Mouse (Mus musculus): ENCODE data around the gene Gas1. TPM values are rescaled to one million over a fixed set of nuclear protein-coding genes. Genes with fewer than 3 reads are reported as not detected.

The Gas1 gene
- 36.2 and 38.2 TPM in 2 replicates for polyA plus RNA-seq (2014; fragmentation: Nextera tagmentation; extraction: Ambion mirVana)

- Histone ChIP-seq H3K4me2 (peak within 1 kb of the TSS; percentile 75), H3K4me1 (ENCODE audit: control insufficient read depth, insufficient read depth, low read length) (peaks cover 8% of the 10 kb centered on the region; the same call in 1 of the 2 replicates), H3K4me3 (ENCODE audit: low read depth, low read length) (peak within 1 kb of the TSS; percentile 75), H3K27me3 (ENCODE audit: control insufficient read depth, insufficient read depth, low read length) (0 out of 2 replicates have a peak, but pooled peaks cover 4% of the 10 kb centered on the region), H3K27ac (ENCODE audit: low read depth, low read length) (peak within 1 kb of the TSS; percentile 98), H3K36me3 (ENCODE audit: control insufficient read depth, insufficient read depth, low read length) (no peaks in the 10 kb centered on the region), H3K9ac (ENCODE audit: low read depth, low read length) (peak within 1 kb of the TSS; percentile 96), H3K9me3 (replicated peaks; ENCODE audit: control insufficient read depth, low read length) (no peaks in the 10 kb centered on the region)
- ATAC-seq (replicated peaks; ENCODE audit: insufficient number of reproducible peaks, low FRiP score, low TSS enrichment), result peak; percentile 85
- WGBS (ENCODE audit: insufficient replicate concordance), result under 1% methylated on average over 58 of the region's 59 CpGs
Observed at GRCm38 (mm10) chr13:60177106-60177796, at the start of gene Gas1. Gene Gas1, minus strand, starts transcription at chr13:60177365.

- no peak overlapping the region; the same call in 1 of the 2 replicates for H3K4me2 ChIP-seq
- H3K36me3 ChIP-seq (ENCODE audit: control insufficient read depth, insufficient read depth, low read length), result no peaks in the 10 kb centered on the region
- H3K4me3 ChIP-seq (ENCODE audit: low read depth, low read length), result no peak overlapping the region
- 20% methylated on average over 9 of the region's 9 CpGs for WGBS (ENCODE audit: insufficient replicate concordance)
- peak; percentile 42; the same call in 1 of the 2 replicates for ATAC-seq (replicated peaks; ENCODE audit: insufficient number of reproducible peaks, low FRiP score, low TSS enrichment)
- peaks cover 14% of the 10 kb centered on the region for H3K4me1 ChIP-seq (ENCODE audit: control insufficient read depth, insufficient read depth, low read length)
- no peak overlapping the region for H3K9ac ChIP-seq (ENCODE audit: low read depth, low read length)
- no peaks in the 10 kb centered on the region for H3K9me3 ChIP-seq (replicated peaks; ENCODE audit: control insufficient read depth, low read length)
- peak overlapping the region; percentile 62 for H3K27ac ChIP-seq (ENCODE audit: low read depth, low read length)
- no peaks in the 10 kb centered on the region for H3K27me3 ChIP-seq (ENCODE audit: control insufficient read depth, insufficient read depth, low read length)
Observed at GRCm38 (mm10) chr13:60226251-60226836, 49.2 kb upstream of the Gas1 start.

- no peak overlapping the region; the same call in 1 of the 2 replicates for H3K4me2 ChIP-seq
Observed at GRCm38 (mm10) chr13:60225736-60226135, 48.6 kb upstream of the Gas1 start.

GRCm38 (mm10) chr13:60225276-60225675, 48.1 kb upstream of the Gas1 start:
- peaks cover 14% of the 10 kb centered on the region for H3K4me1 ChIP-seq (ENCODE audit: control insufficient read depth, insufficient read depth, low read length)
- H3K9ac ChIP-seq (ENCODE audit: low read depth, low read length), result no peak overlapping the region
- no peaks in the 10 kb centered on the region for H3K9me3 ChIP-seq (replicated peaks; ENCODE audit: control insufficient read depth, low read length)
- H3K36me3 ChIP-seq (ENCODE audit: control insufficient read depth, insufficient read depth, low read length), result no peaks in the 10 kb centered on the region
- H3K4me3 ChIP-seq (ENCODE audit: low read depth, low read length), result no peak overlapping the region
- 78% methylated on average over 5 of the region's 5 CpGs for WGBS (ENCODE audit: insufficient replicate concordance)
- H3K4me2 ChIP-seq, result no peak overlapping the region
- no peaks in the 10 kb centered on the region for H3K27me3 ChIP-seq (ENCODE audit: control insufficient read depth, insufficient read depth, low read length)
- H3K27ac ChIP-seq (ENCODE audit: low read depth, low read length), result no peak overlapping the region; the same call in 1 of the 2 replicates
- no peak for ATAC-seq (replicated peaks; ENCODE audit: insufficient number of reproducible peaks, low FRiP score, low TSS enrichment)

More at GRCm38 (mm10) chr13:60225736-60226135, 48.6 kb upstream of the Gas1 start:
- H3K4me1 ChIP-seq (ENCODE audit: control insufficient read depth, insufficient read depth, low read length), result peaks cover 14% of the 10 kb centered on the region
- H3K27ac ChIP-seq (ENCODE audit: low read depth, low read length), result peak overlapping the region; percentile 46
- no peaks in the 10 kb centered on the region for H3K27me3 ChIP-seq (ENCODE audit: control insufficient read depth, insufficient read depth, low read length)
- H3K4me3 ChIP-seq (ENCODE audit: low read depth, low read length), result no peak overlapping the region
- H3K36me3 ChIP-seq (ENCODE audit: control insufficient read depth, insufficient read depth, low read length), result no peaks in the 10 kb centered on the region
- no peaks in the 10 kb centered on the region for H3K9me3 ChIP-seq (replicated peaks; ENCODE audit: control insufficient read depth, low read length)
- 33% methylated on average over 1 of the region's 1 CpGs for WGBS (ENCODE audit: insufficient replicate concordance)
- 0 out of 2 replicates have a peak, but pooled peaks have one; percentile 26 for ATAC-seq (replicated peaks; ENCODE audit: insufficient number of reproducible peaks, low FRiP score, low TSS enrichment)
- no peak overlapping the region for H3K9ac ChIP-seq (ENCODE audit: low read depth, low read length)

- Histone ChIP-seq H3K27ac (ENCODE audit: low read depth, low read length) (no peak overlapping the region), H3K9ac (ENCODE audit: low read depth, low read length) (no peak overlapping the region), H3K27me3 (ENCODE audit: control insufficient read depth, insufficient read depth, low read length) (no peaks in the 10 kb centered on the region), H3K36me3 (ENCODE audit: control insufficient read depth, insufficient read depth, low read length) (no peaks in the 10 kb centered on the region), H3K4me3 (ENCODE audit: low read depth, low read length) (no peak overlapping the region), H3K4me2 (no peak overlapping the region), H3K9me3 (replicated peaks; ENCODE audit: control insufficient read depth, low read length) (no peaks in the 10 kb centered on the region), H3K4me1 (ENCODE audit: control insufficient read depth, insufficient read depth, low read length) (peaks cover 14% of the 10 kb centered on the region)
- ATAC-seq (replicated peaks; ENCODE audit: insufficient number of reproducible peaks, low FRiP score, low TSS enrichment), result no peak
- WGBS (ENCODE audit: insufficient replicate concordance), result 70% methylated on average over 2 of the region's 2 CpGs
Observed at GRCm38 (mm10) chr13:60223797-60224196, 46.6 kb upstream of the Gas1 start.

- H3K9ac ChIP-seq (ENCODE audit: low read depth, low read length), result no peak overlapping the region
- H3K27me3 ChIP-seq (ENCODE audit: control insufficient read depth, insufficient read depth, low read length), result no peaks in the 10 kb centered on the region
- no peak overlapping the region for H3K4me2 ChIP-seq
- no peaks in the 10 kb centered on the region for H3K36me3 ChIP-seq (ENCODE audit: control insufficient read depth, insufficient read depth, low read length)
- ATAC-seq (replicated peaks; ENCODE audit: insufficient number of reproducible peaks, low FRiP score, low TSS enrichment), result no peak
- 87% methylated on average over 11 of the region's 11 CpGs for WGBS (ENCODE audit: insufficient replicate concordance)
- no peak overlapping the region for H3K27ac ChIP-seq (ENCODE audit: low read depth, low read length)
- H3K4me1 ChIP-seq (ENCODE audit: control insufficient read depth, insufficient read depth, low read length), result peaks cover 14% of the 10 kb centered on the region
- H3K9me3 ChIP-seq (replicated peaks; ENCODE audit: control insufficient read depth, low read length), result no peaks in the 10 kb centered on the region
- H3K4me3 ChIP-seq (ENCODE audit: low read depth, low read length), result no peak overlapping the region
Observed at GRCm38 (mm10) chr13:60222336-60222735, 45.2 kb upstream of the Gas1 start.

- H3K27ac ChIP-seq (ENCODE audit: low read depth, low read length), result no peak overlapping the region
- WGBS (ENCODE audit: insufficient replicate concordance), result 84% methylated on average over 7 of the region's 7 CpGs
- ATAC-seq (replicated peaks; ENCODE audit: insufficient number of reproducible peaks, low FRiP score, low TSS enrichment), result no peak
Observed at GRCm38 (mm10) chr13:60213896-60214295, 36.7 kb upstream of the Gas1 start.

GRCm38 (mm10) chr13:60207135-60207601, 30.0 kb upstream of the Gas1 start:
- Histone ChIP-seq H3K9ac (ENCODE audit: low read depth, low read length) (no peak overlapping the region), H3K27me3 (ENCODE audit: control insufficient read depth, insufficient read depth, low read length) (no peaks in the 10 kb centered on the region), H3K4me3 (ENCODE audit: low read depth, low read length) (no peak overlapping the region), H3K4me2 (no peak overlapping the region), H3K4me1 (ENCODE audit: control insufficient read depth, insufficient read depth, low read length) (no peaks in the 10 kb centered on the region), H3K9me3 (replicated peaks; ENCODE audit: control insufficient read depth, low read length) (no peaks in the 10 kb centered on the region; the same call in 1 of the 2 replicates), H3K27ac (ENCODE audit: low read depth, low read length) (no peak overlapping the region), H3K36me3 (ENCODE audit: control insufficient read depth, insufficient read depth, low read length) (no peaks in the 10 kb centered on the region)
- ATAC-seq (replicated peaks; ENCODE audit: insufficient number of reproducible peaks, low FRiP score, low TSS enrichment), result no peak
- WGBS (ENCODE audit: insufficient replicate concordance), result 82% methylated on average over 6 of the region's 6 CpGs

More at GRCm38 (mm10) chr13:60213896-60214295, 36.7 kb upstream of the Gas1 start:
- Histone ChIP-seq H3K9ac (ENCODE audit: low read depth, low read length) (no peak overlapping the region), H3K4me1 (ENCODE audit: control insufficient read depth, insufficient read depth, low read length) (no peaks in the 10 kb centered on the region), H3K9me3 (replicated peaks; ENCODE audit: control insufficient read depth, low read length) (no peaks in the 10 kb centered on the region), H3K4me2 (no peak overlapping the region), H3K4me3 (ENCODE audit: low read depth, low read length) (no peak overlapping the region), H3K36me3 (ENCODE audit: control insufficient read depth, insufficient read depth, low read length) (no peaks in the 10 kb centered on the region), H3K27me3 (ENCODE audit: control insufficient read depth, insufficient read depth, low read length) (no peaks in the 10 kb centered on the region)
